Mouse (Mus musculus): ENCODE measurements around the gene Hspg2. TPM values are rescaled to one million over a fixed set of nuclear protein-coding genes. Genes with fewer than 3 reads are reported as not detected.
A peak's percentile ranks its signal among the peaks of the same experiment; 100 is the strongest.
"Not testable (repeated sequence)": the region's sequence is repeated elsewhere in the genome, so short reads cannot be mapped to it uniquely, and the experiment has no call there.

Hspg2 gene
- total and polyA plus RNA-seq, 3 experiments, result 1.3 to 14.0 (median 5.5) TPM

GRCm38 (mm10) chr4:137580299-137580698 is 111.7 kb downstream of the Hspg2 start:
- Histone ChIP-seq H3K27ac (ENCODE audit: insufficient read depth, low read depth) (no peak overlapping the region), H3K4me1 (ENCODE audit: control insufficient read depth in 1 of 2, insufficient read depth in 2 of 2) (peaks cover 3 to 5% of the 10 kb centered on the region in 2 experiments; a peak in 2 of 4 replicates), H3K4me2 (ENCODE audit: insufficient read depth, low read depth, poor library complexity, severe bottlenecking) (no peak overlapping the region), H3K4me3 (replicated peaks in 1 of 3; ENCODE audit: low read depth in 2 of 3, low read length in 2 of 3, poor library complexity in 1 of 3) (no peak overlapping the region), H3K79me2 (replicated peaks; ENCODE audit: control insufficient read depth, extremely low read depth, insufficient read depth, poor library complexity, severe bottlenecking) (no peaks in the 10 kb centered on the region), H3K9me3 (replicated peaks; ENCODE audit: low read length) (no peaks in the 10 kb centered on the region), H3K36me3 (replicated peaks in 1 of 2; ENCODE audit: control insufficient read depth in 1 of 2, insufficient read depth in 1 of 2, low read length in 1 of 2) (no peaks in the 10 kb centered on the region), H3K9ac (ENCODE audit: insufficient read depth, low read depth) (no peak overlapping the region), H3K27me3 (replicated peaks) (peaks cover 32% of the 10 kb centered on the region)
- dilution Hi-C loops (cut with MboI; ENCODE audit: extremely low pct_ligation_motif_present, extremely low pct_unique_long_range_greater_than_20kb, low sequenced_read_pairs) (no loop called here), in situ Hi-C loops (cut with MboI; ENCODE audit: low pct_ligation_motif_present, low pct_unique_long_range_greater_than_20kb, low sequenced_read_pairs) (no loop called here)
- DNase-seq (ENCODE audit: extremely low read depth), result no peak
- TF ChIP-seq ZNF384 (IDR thresholded peaks at IDR 0.05; ENCODE audit: low read depth, low read length), result peak; percentile 64
- TF ChIP-seq ELF1 (IDR thresholded peaks at IDR 0.05; ENCODE audit: low read depth, low read length), result no peak

GRCm38 (mm10) chr4:137581815-137582214 is 113.2 kb downstream of the Hspg2 start:
- Histone ChIP-seq H3K27me3 (replicated peaks) (peaks cover 28% of the 10 kb centered on the region), H3K4me3 (replicated peaks in 1 of 3; ENCODE audit: low read depth in 2 of 3, low read length in 2 of 3, poor library complexity in 1 of 3) (no peak overlapping the region), H3K27ac (ENCODE audit: insufficient read depth, low read depth) (no peak overlapping the region), H3K4me1 (ENCODE audit: control insufficient read depth in 1 of 2, insufficient read depth in 2 of 2) (peaks cover 3 to 5% of the 10 kb centered on the region in 2 experiments; a peak in 2 of 4 replicates), H3K79me2 (replicated peaks; ENCODE audit: control insufficient read depth, extremely low read depth, insufficient read depth, poor library complexity, severe bottlenecking) (no peaks in the 10 kb centered on the region), H3K9ac (ENCODE audit: insufficient read depth, low read depth) (no peak overlapping the region), H3K4me2 (ENCODE audit: insufficient read depth, low read depth, poor library complexity, severe bottlenecking) (no peak overlapping the region), H3K9me3 (replicated peaks; ENCODE audit: low read length) (no peaks in the 10 kb centered on the region), H3K36me3 (replicated peaks in 1 of 2; ENCODE audit: control insufficient read depth in 1 of 2, insufficient read depth in 1 of 2, low read length in 1 of 2) (no peaks in the 10 kb centered on the region)
- dilution Hi-C loops (cut with MboI; ENCODE audit: extremely low pct_ligation_motif_present, extremely low pct_unique_long_range_greater_than_20kb, low sequenced_read_pairs), result no loop called here
- TF ChIP-seq USF1 (IDR thresholded peaks at IDR 0.05; ENCODE audit: low read depth, low read length) (no peak), SMC3 (IDR thresholded peaks at IDR 0.05; ENCODE audit: low read depth, low read length) (peak; percentile 10; the same call in 1 of the 2 replicates), CTCF (conservative IDR thresholded peaks at IDR 0.05 in 1 of 2, IDR thresholded peaks at IDR 0.05 in 1 of 2; ENCODE audit: low read depth in 2 of 2, low read length in 2 of 2) (peak in 1 of 2 experiments; percentile 57; a peak in 2 of 4 replicates), BHLHE40 (IDR thresholded peaks at IDR 0.05; ENCODE audit: low read depth, low read length) (no peak), RAD21 (IDR thresholded peaks at IDR 0.05; ENCODE audit: low read depth, low read length) (peak; percentile 4)
- in situ Hi-C loops (cut with MboI; ENCODE audit: low pct_ligation_motif_present, low pct_unique_long_range_greater_than_20kb, low sequenced_read_pairs), result no loop called here
- peak; percentile 21 for DNase-seq (ENCODE audit: extremely low read depth)

GRCm38 (mm10) chr4:137589095-137589494 is 120.5 kb downstream of the Hspg2 start:
- DNase-seq (ENCODE audit: extremely low read depth); dilution Hi-C loops (cut with MboI; ENCODE audit: extremely low pct_ligation_motif_present, extremely low pct_unique_long_range_greater_than_20kb, low sequenced_read_pairs); H3K4me1 ChIP-seq (ENCODE audit: control insufficient read depth in 1 of 2, insufficient read depth in 2 of 2); H3K9me3 ChIP-seq (replicated peaks; ENCODE audit: low read length); H3K4me2 ChIP-seq (ENCODE audit: insufficient read depth, low read depth, poor library complexity, severe bottlenecking); H3K4me3 ChIP-seq (replicated peaks in 1 of 3; ENCODE audit: low read depth in 2 of 3, low read length in 2 of 3, poor library complexity in 1 of 3); H3K79me2 ChIP-seq (replicated peaks; ENCODE audit: control insufficient read depth, extremely low read depth, insufficient read depth, poor library complexity, severe bottlenecking); H3K27ac ChIP-seq (ENCODE audit: insufficient read depth, low read depth); H3K36me3 ChIP-seq (replicated peaks in 1 of 2; ENCODE audit: control insufficient read depth in 1 of 2, insufficient read depth in 1 of 2, low read length in 1 of 2); in situ Hi-C loops (cut with MboI; ENCODE audit: low pct_ligation_motif_present, low pct_unique_long_range_greater_than_20kb, low sequenced_read_pairs); H3K9ac ChIP-seq (ENCODE audit: insufficient read depth, low read depth): not testable (repeated sequence)
- TF ChIP-seq ZNF384 (IDR thresholded peaks at IDR 0.05; ENCODE audit: low read depth, low read length), result peak; percentile 57
- H3K27me3 ChIP-seq (replicated peaks), result peaks cover 14% of the 10 kb centered on the region

All from CH12.LX (cell line).